Mouse (Mus musculus) hindbrain, postnatal 0 days (tissue): ENCODE measurements around the gene En2. TPM values are rescaled to one million over a fixed set of nuclear protein-coding genes. Genes with fewer than 3 reads are reported as not detected.

Experiments used
- ATAC-seq: fragments of 200-750 bp; cut with Nextera tagmentation; 2 replicates; pipeline ENCODE4 v1.8.0; 2017; ENCODE audit warnings: mild to moderate bottlenecking, moderate TSS enrichment, moderate library complexity
- DNase-seq: peaks from one replicate; pipeline ENCODE4 v3.0.0-alpha.2; 2015; ENCODE audit warnings: low spot score
- H3K27ac ChIP-seq: fragments of 300-500 bp; sonication (generic); 2 replicates; pipeline ENCODE4 v1.5.1; 2014; ENCODE audit warnings: mild to moderate bottlenecking
- H3K27me3 ChIP-seq: fragments of 300-500 bp; sonication (generic); 2 replicates; pipeline ENCODE4 v1.6.1; 2014; ENCODE audit warnings: low read length, mixed read lengths; ENCODE audit not compliant: insufficient read depth
- H3K36me3 ChIP-seq: fragments of 300-500 bp; sonication (generic); 2 replicates; pipeline ENCODE4 v1.6.1; 2014; ENCODE audit warnings: low read length, mixed read lengths; ENCODE audit not compliant: insufficient read depth
- H3K4me1 ChIP-seq: fragments of 300-500 bp; sonication (generic); 2 replicates; pipeline ENCODE4 v1.6.1; 2014; ENCODE audit warnings: antibody characterized with exemption, low read length, mixed read lengths; ENCODE audit not compliant: insufficient read depth
- H3K4me2 ChIP-seq: fragments of 300-500 bp; sonication (generic); 2 replicates; pipeline ENCODE4 v1.6.1; 2014; ENCODE audit warnings: low read depth, mild to moderate bottlenecking, low read length, moderate library complexity, mixed read lengths
- H3K4me3 ChIP-seq: fragments of 300-500 bp; sonication (generic); 2 replicates; pipeline ENCODE4 v1.5.1; 2014; ENCODE audit warnings: low read length
- H3K9ac ChIP-seq: fragments of 300-500 bp; sonication (generic); replicated peaks from 2 replicates; pipeline ENCODE4 v1.6.1; 2014; ENCODE audit warnings: mild to moderate bottlenecking, low read length, moderate library complexity, mixed read lengths
- H3K9me3 ChIP-seq: fragments of 300-500 bp; sonication (generic); 2 replicates; pipeline ENCODE4 v1.6.1; 2016; ENCODE audit warnings: low read length, mixed read lengths
- CTCF ChIP-seq: IDR thresholded peaks from 2 replicates; pipeline ENCODE4 v1.5.1; 2016; ENCODE audit warnings: antibody characterized with exemption, control low read depth, low read depth
- WGBS: fragments of 180-500 bp; shearing (Covaris S2); extraction: QIAGEN DNeasy Blood & Tissue Kit; methylation state at CpG from one replicate; pipeline ENCODE4 v1.1.7; 2014; 5-methylcytosine and 5-hydroxymethylcytosine counted together
- polyA plus RNA-seq: library from polyadenylated mRNA; unstranded; fragments of >200 nt; fragmentation: Nextera tagmentation; extraction: Ambion mirVana; gene quantifications from 2 replicates; pipeline ENCODE4 v1.2.1, GENCODE M21; 2015
- total RNA-seq: library from RNA; depleted of rRNA; stranded (reverse); fragments of >200 nt; gene quantifications from 2 replicates; pipeline ENCODE4 v1.2.3, GENCODE M21; 2014

En2 gene
- total and polyA plus RNA-seq, 2 experiments from 2014 or later, result 1.1 to 33.8 TPM

DNA sequence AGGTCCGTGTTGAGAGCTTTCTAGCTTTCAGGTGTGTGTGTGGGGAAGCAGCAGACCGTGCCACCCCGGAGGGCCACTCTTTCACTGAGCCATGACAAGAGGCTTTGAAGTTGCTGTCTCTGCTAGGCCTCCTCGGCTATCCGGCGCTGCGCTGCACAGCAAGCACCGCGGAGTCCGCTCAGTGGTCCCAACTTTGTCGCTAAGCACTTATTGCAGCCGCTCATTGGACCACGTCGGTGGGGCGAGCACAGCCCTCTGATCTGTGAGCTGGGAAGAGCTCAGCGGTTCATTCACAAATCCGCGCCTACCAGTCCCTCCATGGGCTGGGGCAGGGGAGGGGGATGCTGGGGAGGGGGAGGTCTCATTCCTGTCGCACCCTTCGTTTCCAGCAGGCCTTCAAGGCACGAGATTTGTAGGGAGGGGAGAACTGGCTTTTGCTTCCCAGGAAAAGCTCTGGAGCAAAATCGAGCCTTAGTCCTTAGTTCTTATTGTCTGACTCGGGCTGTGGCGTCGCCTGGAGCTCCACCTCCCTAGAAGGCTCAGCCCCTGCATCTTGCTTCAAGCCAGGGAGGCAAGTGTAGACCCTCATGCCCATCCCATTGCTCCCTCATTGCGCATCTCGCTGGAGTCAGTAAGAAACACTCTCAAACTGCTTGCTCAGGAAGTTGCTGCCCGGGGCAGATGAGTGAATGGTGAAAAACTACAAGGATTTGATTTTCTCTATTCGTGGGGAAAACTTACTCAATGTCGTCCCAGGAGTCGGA lies 7.0 kb upstream of the En2 start:
- TF ChIP-seq CTCF, result no peak
- Histone ChIP-seq H3K27me3 (peaks cover 50% of the 10 kb centered on the region), H3K4me2 (peak overlapping the region; percentile 46), H3K9me3 (no peaks in the 10 kb centered on the region), H3K27ac (no peak overlapping the region), H3K9ac (no peak overlapping the region), H3K36me3 (no peaks in the 10 kb centered on the region), H3K4me3 (peak overlapping the region; percentile 4), H3K4me1 (peaks cover 11% of the 10 kb centered on the region; the same call in 1 of the 2 replicates)
- ATAC-seq, result peak; percentile 69
- DNase-seq, result peak; percentile 58
- WGBS, result 2% methylated on average over 31 of the region's 31 CpGs

DNA sequence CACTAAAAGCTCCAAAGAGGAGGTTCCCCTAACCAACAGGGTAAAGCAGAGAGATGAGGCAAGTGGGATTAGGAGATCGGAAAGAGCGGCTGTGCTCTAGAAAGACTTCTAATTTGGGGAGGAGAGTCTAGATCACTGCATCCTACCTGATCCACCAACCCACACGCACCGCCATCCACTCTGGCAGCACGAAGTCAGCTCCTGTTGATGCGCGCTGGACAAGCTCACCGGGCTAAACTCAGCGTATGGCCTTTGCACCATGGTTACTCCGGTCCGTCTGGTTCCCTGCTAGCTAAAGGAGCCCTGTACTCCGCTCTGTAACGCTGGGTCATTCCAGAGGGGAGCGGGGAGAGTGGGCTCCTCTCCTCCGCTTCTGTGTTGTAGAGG lies 6.4 kb upstream of the En2 start:
- Histone ChIP-seq H3K36me3 (no peaks in the 10 kb centered on the region), H3K9ac (no peak overlapping the region), H3K27me3 (peaks cover 50% of the 10 kb centered on the region), H3K4me1 (peaks cover 11% of the 10 kb centered on the region; the same call in 1 of the 2 replicates), H3K4me3 (no peak overlapping the region), H3K9me3 (no peaks in the 10 kb centered on the region), H3K4me2 (peak overlapping the region; percentile 46), H3K27ac (no peak overlapping the region)
- TF ChIP-seq CTCF, result no peak
- 8% methylated on average over 15 of the region's 15 CpGs for WGBS
- no peak for DNase-seq
- peak; percentile 32; the same call in 1 of the 2 replicates for ATAC-seq

DNA sequence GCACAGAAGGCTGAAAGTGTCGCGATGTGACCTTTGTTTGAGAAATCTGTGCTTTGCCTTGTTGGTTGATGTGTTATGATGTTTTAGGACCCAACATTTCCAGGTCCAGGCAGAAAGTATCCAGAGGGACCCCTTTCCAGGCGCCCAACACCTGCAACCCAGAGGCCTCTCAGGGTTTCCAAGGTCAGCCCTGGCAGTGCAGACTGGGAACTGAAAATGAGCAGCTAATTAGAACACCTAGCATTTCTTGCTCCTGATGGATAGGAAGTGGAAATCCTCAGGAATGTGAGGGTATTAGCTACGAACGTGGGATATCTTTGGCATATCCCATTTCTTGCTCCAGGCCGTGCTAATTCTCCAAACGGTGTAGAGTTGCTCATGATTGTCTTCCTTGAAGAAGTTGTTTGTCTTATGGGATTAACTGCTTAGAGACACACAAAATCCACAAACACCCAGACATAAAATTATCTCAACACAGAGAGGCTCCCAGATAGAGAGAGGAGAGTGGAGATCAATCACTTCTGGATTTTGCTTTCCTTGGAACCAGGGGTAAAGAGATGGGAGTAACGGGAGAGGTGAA lies 5.5 kb upstream of the En2 start:
- no peaks in the 10 kb centered on the region for H3K36me3 ChIP-seq
- no peak overlapping the region for H3K4me3 ChIP-seq
- no peak overlapping the region for H3K27ac ChIP-seq
- no peak overlapping the region for H3K4me2 ChIP-seq
- DNase-seq (no peak), ATAC-seq (no peak)
- peaks cover 46% of the 10 kb centered on the region for H3K27me3 ChIP-seq
- no peak overlapping the region for H3K9ac ChIP-seq
- H3K9me3 ChIP-seq, result no peaks in the 10 kb centered on the region
- TF ChIP-seq CTCF, result no peak
- 16% methylated on average over 8 of the region's 8 CpGs for WGBS
- H3K4me1 ChIP-seq, result peaks cover 11% of the 10 kb centered on the region; the same call in 1 of the 2 replicates

DNA sequence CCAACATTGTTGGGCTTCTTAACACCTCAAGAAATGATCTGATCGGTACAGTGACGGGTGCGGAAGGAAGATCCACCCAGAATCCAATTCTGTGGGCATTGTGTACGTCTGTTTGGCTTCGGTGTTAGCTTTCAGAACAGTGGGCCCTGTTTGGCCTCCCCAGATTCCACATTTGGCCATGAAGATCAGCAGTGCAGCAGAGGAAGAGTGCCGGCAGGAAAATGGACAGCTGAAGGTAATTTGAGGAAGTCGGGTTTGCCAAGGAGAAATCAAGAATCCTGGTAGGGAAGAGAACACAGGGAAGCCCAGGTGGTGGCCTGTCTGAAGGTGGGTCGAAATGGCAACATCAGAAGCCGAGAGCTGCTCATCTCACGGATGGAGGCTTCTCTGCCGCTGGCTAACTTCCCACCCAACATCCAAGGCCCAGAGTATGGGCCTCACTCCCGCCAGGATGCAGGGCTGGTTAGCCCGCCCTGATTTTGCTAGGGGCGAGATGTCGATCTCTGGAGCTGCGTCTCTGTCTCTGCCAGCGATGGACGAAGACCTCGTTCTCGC lies 4.0 kb upstream of the En2 start:
- no peak overlapping the region for H3K9ac ChIP-seq
- H3K27me3 ChIP-seq, result peaks cover 45% of the 10 kb centered on the region
- ATAC-seq (no peak), DNase-seq (no peak)
- no peak for TF ChIP-seq CTCF
- peak overlapping the region; percentile 6 for H3K4me3 ChIP-seq
- H3K4me1 ChIP-seq, result peaks cover 11% of the 10 kb centered on the region; the same call in 1 of the 2 replicates
- WGBS, result 8% methylated on average over 20 of the region's 20 CpGs
- peak overlapping the region; percentile 38 for H3K4me2 ChIP-seq
- no peak overlapping the region for H3K27ac ChIP-seq
- H3K9me3 ChIP-seq, result no peaks in the 10 kb centered on the region
- H3K36me3 ChIP-seq, result no peaks in the 10 kb centered on the region

DNA sequence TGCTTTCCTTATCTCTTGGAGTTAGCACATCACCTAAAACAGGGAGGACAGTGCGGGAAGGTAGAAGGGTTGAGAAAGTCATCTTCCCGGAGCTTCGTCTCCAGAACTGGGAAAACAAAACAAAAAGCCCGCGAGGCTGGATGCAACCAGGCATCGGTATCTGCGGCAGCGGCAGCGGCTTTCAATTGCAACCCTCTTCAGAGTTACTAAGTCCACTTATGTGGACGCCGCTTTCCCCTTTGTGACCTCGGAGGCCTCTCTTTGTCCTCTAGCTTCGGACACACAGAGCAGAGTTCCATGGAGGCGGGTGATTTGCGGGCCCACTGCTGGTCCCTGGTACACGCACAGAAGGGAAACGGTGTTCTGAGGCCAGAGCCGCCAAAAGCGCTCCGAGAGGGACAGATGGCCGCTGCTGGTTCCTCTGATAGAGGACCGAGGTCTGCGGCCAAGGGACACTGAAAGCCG lies 3.5 kb upstream of the En2 start:
- no peaks in the 10 kb centered on the region for H3K9me3 ChIP-seq
- H3K27me3 ChIP-seq, result peaks cover 40% of the 10 kb centered on the region
- H3K4me2 ChIP-seq, result peak overlapping the region; percentile 38
- H3K4me1 ChIP-seq, result peaks cover 11% of the 10 kb centered on the region; the same call in 1 of the 2 replicates
- TF ChIP-seq CTCF, result no peak
- peak; percentile 37 for DNase-seq
- no peak overlapping the region for H3K9ac ChIP-seq
- WGBS, result 1% methylated on average over 24 of the region's 24 CpGs
- 0 out of 2 replicates have a peak overlapping the region, but pooled peaks have one; percentile 38 for H3K27ac ChIP-seq
- H3K36me3 ChIP-seq, result no peaks in the 10 kb centered on the region
- H3K4me3 ChIP-seq, result peak overlapping the region; percentile 6
- no peak for ATAC-seq

DNA sequence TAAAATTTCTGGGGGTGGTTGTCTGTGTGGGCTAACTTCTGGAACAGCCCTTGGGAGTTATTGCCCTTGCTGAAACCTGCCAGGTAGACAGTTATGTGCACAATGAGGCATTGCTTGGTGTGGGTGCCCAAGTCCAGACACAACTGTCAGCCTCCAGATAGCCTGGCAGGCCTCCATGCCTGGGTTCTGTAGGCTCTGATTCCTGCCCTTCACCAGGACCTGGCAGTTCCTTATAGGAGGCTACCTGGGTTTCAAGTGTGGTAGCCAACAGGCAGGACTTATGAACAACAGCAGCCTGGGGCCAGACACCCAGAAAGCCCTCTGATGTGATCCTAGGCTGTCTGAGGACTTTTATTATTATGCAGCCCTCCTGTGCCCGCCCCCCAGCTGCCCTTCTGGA lies 1.6 kb upstream of the En2 start:
- H3K9ac ChIP-seq, result no peak overlapping the region
- no peak for DNase-seq
- no peak for ATAC-seq
- H3K27ac ChIP-seq, result no peak overlapping the region
- H3K4me1 ChIP-seq, result peaks cover 8% of the 10 kb centered on the region; the same call in 1 of the 2 replicates
- no peak for TF ChIP-seq CTCF
- WGBS, result 32% methylated on average over 1 of the region's 1 CpGs
- H3K4me3 ChIP-seq, result no peak overlapping the region
- peaks cover 35% of the 10 kb centered on the region for H3K27me3 ChIP-seq
- no peaks in the 10 kb centered on the region for H3K9me3 ChIP-seq
- H3K4me2 ChIP-seq, result no peak overlapping the region
- no peaks in the 10 kb centered on the region for H3K36me3 ChIP-seq
